Mouse (Mus musculus) erythroblast, embryonic 14.5 days (primary cell): ENCODE results near the gene Poll. TPM values are rescaled to one million over a fixed set of nuclear protein-coding genes. Genes with fewer than 3 reads are reported as not detected.

Experiments
- H3K27me3 ChIP-seq: 2 replicates; pipeline ENCODE4 v1.6.1; 2012; ENCODE audit warnings: inconsistent platforms; ENCODE audit not compliant: control insufficient read depth
- H3K36me3 ChIP-seq: 2 replicates; pipeline ENCODE4 v1.6.1; 2012; ENCODE audit warnings: mild to moderate bottlenecking, inconsistent platforms; ENCODE audit not compliant: control insufficient read depth
- H3K4me1 ChIP-seq: 2 replicates; pipeline ENCODE4 v1.6.1; 2012; ENCODE audit warnings: inconsistent platforms; ENCODE audit not compliant: control insufficient read depth
- H3K4me3 ChIP-seq: replicated peaks from 2 replicates; pipeline ENCODE3; 2012; ENCODE audit warnings: moderate library complexity, mild to moderate bottlenecking, inconsistent platforms
- H3K9me3 ChIP-seq: 2 replicates; pipeline ENCODE4 v1.6.1; 2012; ENCODE audit warnings: low read length, inconsistent platforms, mixed read lengths; ENCODE audit not compliant: control insufficient read depth
- GATA1 ChIP-seq: IDR thresholded peaks from 2 replicates; pipeline ENCODE4 v1.6.1; 2012; ENCODE audit warnings: low read length, inconsistent platforms, mixed read lengths
- TAL1 ChIP-seq: IDR thresholded peaks from 3 replicates; pipeline ENCODE4 v1.6.1; 2012; ENCODE audit warnings: low read length, inconsistent platforms, mixed read lengths
- polyA plus RNA-seq: library from polyadenylated mRNA; stranded (reverse); fragments of >175 nt; gene quantifications from 2 replicates; pipeline ENCODE4 v1.2.3, GENCODE M21; 2012

The Poll gene
- polyA plus RNA-seq, 1 experiment, result 0.28 TPM

DNA sequence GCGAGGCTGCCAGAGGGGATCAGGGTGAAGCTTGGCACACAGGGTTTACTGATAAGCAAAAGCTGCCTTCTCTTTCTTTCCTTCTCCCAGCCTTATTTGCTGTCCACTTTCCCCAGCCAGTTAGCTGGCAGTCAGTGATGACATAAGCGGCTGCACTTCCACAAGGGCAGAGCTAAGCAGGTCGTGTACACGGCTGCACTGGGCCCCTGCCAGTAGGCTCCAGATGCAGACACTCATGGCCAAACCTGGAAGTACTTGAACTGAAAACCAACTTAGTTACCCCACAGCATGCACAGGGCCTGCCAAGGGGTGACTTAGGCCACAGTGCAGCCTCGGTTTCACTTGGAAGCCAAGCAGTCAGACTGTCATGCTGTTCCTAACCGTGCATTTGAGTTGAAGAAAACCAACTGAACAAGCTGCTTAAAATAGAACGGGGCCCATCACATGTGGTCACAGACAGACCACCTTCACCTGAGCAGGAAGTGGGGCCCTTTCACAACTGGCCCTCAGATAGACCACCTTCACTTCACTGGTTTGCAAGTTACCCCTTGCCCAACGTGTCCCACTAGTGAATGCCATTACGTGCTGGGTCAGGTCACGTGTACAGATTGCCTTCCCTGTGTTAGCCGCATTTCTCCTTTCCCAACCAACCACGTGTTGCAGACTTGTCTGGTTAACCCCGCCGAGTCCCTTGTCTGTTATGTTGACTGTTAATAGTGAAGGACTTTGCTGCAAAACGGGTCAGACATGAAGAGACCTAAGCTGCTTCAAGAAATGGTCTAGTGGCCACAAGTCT is 29.9 kb downstream of the Poll start:
- H3K36me3 ChIP-seq, result peaks cover 58% of the 10 kb centered on the region
- TF ChIP-seq GATA1 (no peak), TAL1 (no peak)
- H3K4me1 ChIP-seq, result peaks cover 19% of the 10 kb centered on the region
- no peaks in the 10 kb centered on the region for H3K9me3 ChIP-seq
- no peaks in the 10 kb centered on the region for H3K27me3 ChIP-seq
- no peak overlapping the region for H3K4me3 ChIP-seq

- peaks cover 19% of the 10 kb centered on the region for H3K4me1 ChIP-seq
- TF ChIP-seq TAL1, result no peak
- no peak for TF ChIP-seq GATA1
- H3K36me3 ChIP-seq, result peaks cover 69% of the 10 kb centered on the region
- no peaks in the 10 kb centered on the region for H3K9me3 ChIP-seq
- no peak overlapping the region for H3K4me3 ChIP-seq
- no peaks in the 10 kb centered on the region for H3K27me3 ChIP-seq
Measured at GRCm38 (mm10) chr19:45529294-45529693, 31.0 kb downstream of the Poll start.

- H3K4me1 ChIP-seq, result peaks cover 19% of the 10 kb centered on the region
- H3K27me3 ChIP-seq, result no peaks in the 10 kb centered on the region
- peaks cover 82% of the 10 kb centered on the region for H3K36me3 ChIP-seq
- no peaks in the 10 kb centered on the region for H3K9me3 ChIP-seq
- H3K4me3 ChIP-seq, result no peak overlapping the region
- TF ChIP-seq GATA1 (no peak), TAL1 (no peak)
Measured at GRCm38 (mm10) chr19:45527931-45528534, 32.3 kb downstream of the Poll start.

DNA sequence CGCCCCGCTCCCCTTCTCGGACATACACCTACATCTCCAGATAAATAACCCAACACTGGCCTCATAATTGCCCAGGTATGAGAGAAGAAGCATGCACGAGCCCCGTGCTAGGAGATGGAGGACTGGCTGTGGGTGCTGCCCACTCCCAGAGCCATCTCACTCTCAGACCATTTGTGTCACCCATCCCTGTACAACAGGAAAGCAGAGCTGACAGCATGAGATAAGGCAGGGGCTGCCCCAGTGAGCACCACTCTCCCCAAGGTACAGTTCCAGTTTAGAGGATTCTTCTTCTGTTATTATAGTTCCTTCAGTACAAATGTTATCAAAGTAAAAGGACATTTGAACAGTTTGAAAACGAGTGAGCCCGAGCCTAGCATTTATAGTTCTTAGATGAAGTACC is 32.9 kb downstream of the Poll start:
- Histone ChIP-seq H3K36me3 (peaks cover 87% of the 10 kb centered on the region), H3K27me3 (no peaks in the 10 kb centered on the region), H3K4me3 (no peak overlapping the region), H3K4me1 (peaks cover 19% of the 10 kb centered on the region), H3K9me3 (no peaks in the 10 kb centered on the region)
- TF ChIP-seq TAL1 (no peak), GATA1 (no peak)

DNA sequence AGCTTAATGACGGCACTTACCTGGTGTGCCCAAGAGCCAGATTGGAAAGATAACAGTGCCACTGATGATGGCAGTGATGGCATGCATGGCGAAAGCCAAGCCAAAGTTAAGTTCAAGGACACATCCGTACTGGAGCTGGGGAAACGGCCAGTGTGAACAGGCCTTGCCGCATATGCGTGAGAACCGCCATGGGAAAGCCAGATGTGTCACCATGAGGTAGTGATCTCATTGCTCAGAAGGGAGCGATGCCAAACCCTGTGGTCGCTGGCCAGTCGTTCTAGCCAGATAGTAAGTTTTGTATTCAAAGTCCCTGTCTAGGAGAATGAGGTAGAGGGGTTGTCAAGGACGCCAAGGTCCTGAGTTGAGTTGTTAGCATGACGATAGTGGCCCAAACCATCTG is 44.1 kb downstream of the Poll start:
- Histone ChIP-seq H3K27me3 (no peaks in the 10 kb centered on the region), H3K36me3 (peaks cover 98% of the 10 kb centered on the region), H3K4me3 (no peak overlapping the region), H3K4me1 (no peaks in the 10 kb centered on the region), H3K9me3 (no peaks in the 10 kb centered on the region)
- no peak for TF ChIP-seq GATA1
- TF ChIP-seq TAL1, result no peak

GRCm38 (mm10) chr19:45515341-45515740 is 45.0 kb downstream of the Poll start:
- H3K4me1 ChIP-seq, result peaks cover 1% of the 10 kb centered on the region; the same call in 1 of the 2 replicates
- H3K9me3 ChIP-seq, result no peaks in the 10 kb centered on the region
- H3K27me3 ChIP-seq, result no peaks in the 10 kb centered on the region
- H3K4me3 ChIP-seq, result no peak overlapping the region
- peaks cover 98% of the 10 kb centered on the region for H3K36me3 ChIP-seq
- TF ChIP-seq TAL1 (no peak), GATA1 (no peak)

GRCm38 (mm10) chr19:45511406-45511805 is 48.9 kb downstream of the Poll start:
- TF ChIP-seq TAL1, result no peak
- TF ChIP-seq GATA1, result no peak
- peaks cover 8% of the 10 kb centered on the region for H3K4me1 ChIP-seq
- no peak overlapping the region for H3K4me3 ChIP-seq
- no peaks in the 10 kb centered on the region for H3K9me3 ChIP-seq
- peaks cover 99% of the 10 kb centered on the region for H3K36me3 ChIP-seq
- no peaks in the 10 kb centered on the region for H3K27me3 ChIP-seq

- peaks cover 99% of the 10 kb centered on the region for H3K36me3 ChIP-seq
Measured at GRCm38 (mm10) chr19:45510680-45511079, 49.7 kb downstream of the Poll start.

DNA sequence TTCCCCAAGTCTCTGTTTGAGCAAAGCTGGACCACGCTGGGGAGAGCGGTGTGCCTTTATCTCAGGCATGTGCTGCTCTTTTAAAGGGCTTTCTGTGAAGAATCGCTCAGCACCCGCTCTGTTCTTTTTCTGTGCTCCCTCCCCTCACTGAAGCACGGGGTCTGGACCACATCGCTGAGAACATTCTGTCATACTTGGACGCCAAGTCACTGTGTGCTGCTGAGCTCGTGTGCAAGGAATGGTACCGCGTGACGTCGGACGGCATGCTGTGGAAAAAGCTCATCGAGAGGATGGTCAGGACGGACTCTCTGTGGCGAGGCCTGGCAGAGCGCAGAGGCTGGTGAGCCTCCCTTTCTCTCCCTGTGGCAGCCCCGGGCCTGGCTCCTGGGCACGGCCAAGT is 52.8 kb downstream of the Poll start:
- Histone ChIP-seq H3K27me3 (no peaks in the 10 kb centered on the region), H3K9me3 (no peaks in the 10 kb centered on the region), H3K36me3 (peaks cover 97% of the 10 kb centered on the region), H3K4me3 (no peak overlapping the region), H3K4me1 (peaks cover 14% of the 10 kb centered on the region)
- no peak for TF ChIP-seq TAL1

More at GRCm38 (mm10) chr19:45510680-45511079, 49.7 kb downstream of the Poll start:
- Histone ChIP-seq H3K27me3 (no peaks in the 10 kb centered on the region), H3K4me3 (no peak overlapping the region), H3K4me1 (peaks cover 8% of the 10 kb centered on the region), H3K9me3 (no peaks in the 10 kb centered on the region)
- no peak for TF ChIP-seq TAL1
- no peak for TF ChIP-seq GATA1

- H3K36me3 ChIP-seq, result peaks cover 91% of the 10 kb centered on the region
- H3K4me3 ChIP-seq, result no peak overlapping the region
- H3K4me1 ChIP-seq, result peaks cover 13% of the 10 kb centered on the region
- no peak for TF ChIP-seq TAL1
- no peak for TF ChIP-seq GATA1
- no peaks in the 10 kb centered on the region for H3K9me3 ChIP-seq
- no peaks in the 10 kb centered on the region for H3K27me3 ChIP-seq
Measured at GRCm38 (mm10) chr19:45505446-45505845, 54.9 kb downstream of the Poll start.

Other genes starting within 250 kb of the Poll start
- gene Btrc, start 196.8 kb downstream of the Poll start, polyA plus RNA-seq, result 6.4 and 7.8 TPM in 2 replicates
- gene Gm17018, start 84 bp upstream of the Poll start, polyA plus RNA-seq, result 1.6 and 1.9 TPM in 2 replicates
- gene Fbxw4, start 99.8 kb upstream of the Poll start, polyA plus RNA-seq, result 8.5 and 10.9 TPM in 2 replicates
- not detected in 2 replicates for gene Fgf8, start 182.4 kb upstream of the Poll start, polyA plus RNA-seq
- 1.3 TPM in 2 replicates for gene Npm3, start 189.1 kb upstream of the Poll start, polyA plus RNA-seq
- 1.9 and 2.3 TPM in 2 replicates for gene Mgea5, start 223.3 kb upstream of the Poll start, polyA plus RNA-seq